Mouse (Mus musculus): ENCODE measurements around the gene A030005K14Rik.

Gene A030005K14Rik

DNA sequence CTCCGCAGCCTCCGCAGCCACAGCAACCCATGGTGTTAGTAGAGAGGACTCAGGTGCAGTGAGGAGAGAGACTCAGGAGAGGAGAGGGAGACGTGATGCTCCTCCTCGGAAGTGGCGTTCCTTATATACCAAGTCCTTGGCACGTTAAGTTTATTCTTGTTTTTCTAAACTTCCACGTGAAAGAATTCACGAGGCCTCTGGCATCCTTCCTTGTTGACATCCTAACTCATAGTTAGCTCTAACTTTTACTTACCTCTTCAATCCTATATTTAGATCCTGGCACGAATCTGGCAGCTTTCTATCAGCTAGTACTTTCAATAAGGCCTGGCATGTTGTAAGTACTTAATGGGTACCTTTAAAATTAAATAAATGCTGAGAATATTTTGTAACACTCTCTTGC lies at the start of gene A030005K14Rik:
TSS of gene A030005K14Rik (minus strand) at position 101 of the 400 bp plus-strand sequence.
- no peak for DNase-seq (ENCODE audit: low read depth in 2 of 2, low spot score in 2 of 2)

DNA sequence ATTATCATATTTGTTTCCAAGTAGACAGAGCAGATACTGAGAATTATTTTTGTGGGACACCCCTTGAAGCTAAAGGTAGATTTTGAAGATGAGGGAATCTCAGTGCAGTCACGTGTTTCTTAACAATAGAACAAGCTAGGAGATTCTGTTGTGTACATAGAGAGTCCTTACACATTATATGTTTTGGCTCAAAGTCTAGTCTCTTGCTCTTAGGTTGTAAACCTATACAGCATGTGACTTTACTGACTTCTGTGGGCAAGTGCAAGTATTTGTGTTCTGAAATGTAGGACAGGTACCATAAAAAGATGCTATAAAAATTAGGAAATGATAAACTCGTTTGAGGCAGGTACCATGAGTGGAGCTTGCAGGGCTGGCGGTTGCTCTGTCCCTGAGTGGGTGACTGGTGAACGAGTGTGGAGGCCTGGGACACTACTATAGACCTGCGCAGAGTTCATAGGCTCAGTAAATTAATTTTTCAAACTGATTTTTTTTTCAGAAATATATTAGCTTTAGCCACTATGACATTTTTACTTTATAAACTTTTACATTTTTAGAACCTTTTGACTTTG lies 48.3 kb upstream of the A030005K14Rik start:
- no peak for DNase-seq (ENCODE audit: low read depth in 2 of 2, low spot score in 2 of 2)

DNA sequence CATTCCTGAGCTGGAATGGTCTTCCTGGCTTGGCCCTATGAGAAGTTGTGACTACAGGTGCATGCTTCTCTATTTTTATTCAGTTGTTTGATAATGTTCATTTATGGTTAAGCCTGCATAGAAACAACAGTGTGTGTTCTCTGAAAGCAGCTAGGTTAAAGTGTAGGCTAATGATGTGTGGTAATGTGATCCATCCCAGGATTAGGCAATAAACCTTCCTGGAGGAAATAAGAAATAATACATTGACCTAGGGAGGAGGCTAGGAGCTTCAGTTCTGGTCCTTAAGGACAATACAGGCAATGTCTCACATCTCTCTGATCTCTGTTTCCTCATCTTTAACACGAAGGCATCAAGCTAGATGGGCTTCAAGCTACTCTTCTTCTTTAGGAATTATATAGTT lies 46.3 kb upstream of the A030005K14Rik start:
- no peak for DNase-seq (ENCODE audit: low read depth in 2 of 2, low spot score in 2 of 2)

DNA sequence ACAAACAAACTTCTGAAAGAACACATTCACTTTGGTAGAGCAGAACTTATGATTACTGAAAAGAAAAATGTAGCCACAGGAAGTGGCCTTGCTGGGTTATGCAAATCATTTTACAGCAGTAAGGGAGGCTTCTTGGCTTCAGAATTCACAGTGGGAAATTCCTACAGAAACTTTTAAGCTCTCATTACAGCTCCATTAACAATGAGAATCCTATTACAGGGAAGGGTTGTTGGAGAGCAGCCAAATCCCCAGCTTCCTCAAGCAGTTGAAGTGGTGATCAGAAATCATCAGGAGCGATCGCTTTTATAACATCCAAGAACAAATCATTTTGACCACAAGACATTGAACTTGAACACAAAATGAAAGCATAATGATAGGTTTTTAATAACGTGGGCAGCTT lies 42.7 kb upstream of the A030005K14Rik start:
- DNase-seq (ENCODE audit: low read depth in 2 of 2, low spot score in 2 of 2), result no peak

DNA sequence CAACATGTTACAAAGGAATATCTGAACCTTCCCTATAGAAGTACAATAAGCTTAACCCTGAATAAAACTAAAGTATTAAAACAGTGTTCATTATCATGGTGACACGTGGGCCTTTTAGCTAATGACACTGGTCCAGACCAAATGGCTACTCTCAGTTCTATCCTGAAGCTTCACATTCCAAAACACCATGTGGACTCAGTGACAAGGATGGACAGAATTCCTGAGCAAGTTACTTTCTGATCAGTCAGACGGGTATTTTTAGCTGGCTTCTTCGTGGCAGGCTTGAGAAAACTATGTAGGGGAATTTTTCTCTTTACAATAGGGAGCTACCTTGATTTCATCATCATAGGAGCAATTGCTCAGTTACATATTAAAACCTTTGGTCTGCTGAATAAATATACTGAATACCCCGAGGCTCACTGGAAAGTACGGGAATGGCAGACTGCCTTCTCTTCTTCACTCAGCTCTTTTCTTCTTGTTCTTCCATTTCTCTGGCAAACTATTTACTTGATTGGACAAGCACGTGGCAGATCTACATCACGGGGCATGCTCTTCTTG lies 40.5 kb upstream of the A030005K14Rik start:
- no peak for DNase-seq (ENCODE audit: low read depth in 2 of 2, low spot score in 2 of 2)

DNA sequence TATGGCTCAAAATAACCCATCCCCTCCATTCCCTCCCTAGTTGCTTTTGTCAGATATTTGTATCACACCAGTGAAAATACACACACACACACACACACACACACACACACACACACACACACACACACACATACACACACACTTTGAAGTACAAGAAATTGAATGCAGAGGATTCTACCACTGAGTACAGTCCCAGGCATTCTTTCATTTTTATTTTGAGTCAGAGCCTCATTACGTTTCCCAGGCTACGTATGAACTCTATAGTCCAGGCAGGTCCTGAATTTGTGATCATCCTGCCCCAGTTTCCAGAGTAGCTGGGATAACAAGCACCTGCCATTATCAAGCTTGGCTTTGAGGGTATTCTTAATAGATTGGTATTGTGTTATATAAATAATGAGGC lies 40.0 kb upstream of the A030005K14Rik start:
- DNase-seq (ENCODE audit: low read depth in 2 of 2, low spot score in 2 of 2), result no peak

DNA sequence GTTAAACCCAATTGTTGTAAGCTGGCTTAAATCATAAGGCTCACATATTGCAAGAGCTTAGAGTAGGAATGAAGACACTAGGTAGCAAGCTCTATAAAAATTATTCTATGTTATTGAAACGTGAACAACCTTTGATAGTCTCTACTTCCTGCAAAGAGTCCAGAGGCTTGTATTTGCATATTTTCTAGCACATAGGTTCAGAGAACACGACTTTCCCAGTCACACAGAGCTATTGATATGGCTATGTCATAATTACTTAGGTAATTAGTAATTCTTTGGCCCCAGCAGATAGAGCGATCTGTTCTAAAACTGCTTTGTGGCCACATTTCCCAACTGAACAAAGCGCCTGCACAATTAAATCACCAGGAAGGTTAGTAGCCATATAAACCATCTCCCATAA lies 37.8 kb upstream of the A030005K14Rik start:
- no peak for DNase-seq (ENCODE audit: low read depth in 2 of 2, low spot score in 2 of 2)

DNA sequence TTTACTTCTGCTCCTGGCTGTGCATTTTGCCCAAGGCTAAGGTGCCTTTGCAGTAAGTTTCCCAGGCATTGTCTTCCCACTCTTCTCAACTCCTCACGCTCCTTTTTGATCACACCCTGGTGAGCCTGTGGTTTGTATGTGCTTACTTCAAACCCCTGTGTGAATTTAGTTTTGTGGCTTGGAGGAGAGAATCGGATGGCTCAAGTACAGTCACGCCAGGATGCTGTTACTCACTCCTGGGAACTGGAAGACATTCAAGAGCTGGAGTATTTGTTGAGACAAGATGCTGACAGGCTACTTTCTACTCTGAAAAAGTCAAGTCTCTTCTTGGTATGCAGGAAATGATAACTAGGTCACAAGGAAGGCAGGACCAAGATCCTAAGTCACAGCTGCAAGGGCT lies 32.1 kb upstream of the A030005K14Rik start:
- no peak for DNase-seq (ENCODE audit: low read depth in 2 of 2, low spot score in 2 of 2)

DNA sequence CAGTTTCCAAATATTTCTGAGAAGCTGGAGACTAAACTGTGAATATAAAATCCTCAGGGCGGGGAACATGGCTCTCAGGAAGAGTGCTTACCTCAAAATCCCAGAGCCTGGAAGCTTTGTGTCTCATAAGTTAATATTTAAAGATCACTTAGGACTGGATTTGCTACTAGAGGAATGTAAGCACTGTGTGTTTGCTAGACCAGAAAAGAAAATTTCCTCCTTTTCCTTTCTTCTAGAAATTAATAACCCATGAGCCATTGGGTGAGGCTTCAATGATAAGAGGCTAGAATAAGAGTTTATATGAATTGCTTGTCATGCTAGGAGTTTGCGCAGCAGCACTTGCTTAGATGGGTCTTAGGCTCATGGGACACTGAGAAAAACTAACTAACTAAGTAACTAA lies 25.6 kb upstream of the A030005K14Rik start:
- DNase-seq (ENCODE audit: low read depth in 2 of 2, low spot score in 2 of 2), result no peak

DNA sequence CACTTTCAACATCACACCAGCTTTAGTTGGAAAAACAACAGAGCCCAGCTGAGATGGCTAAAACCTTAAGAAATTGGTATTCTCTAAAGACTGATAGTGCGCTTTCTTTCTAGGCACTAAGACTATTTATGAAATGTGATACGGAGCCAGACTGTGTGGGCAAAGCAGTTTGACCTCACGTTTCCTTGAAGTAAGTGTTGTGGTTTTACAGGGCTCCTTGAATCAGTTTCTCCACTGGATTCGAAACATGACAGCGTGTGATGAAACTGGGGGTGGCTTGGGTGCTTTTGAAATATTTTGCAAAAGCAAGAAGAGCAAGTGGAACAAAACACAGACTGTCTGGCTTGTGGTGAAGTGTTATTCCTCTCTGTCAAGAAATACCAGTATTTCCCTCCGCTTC lies 17.8 kb upstream of the A030005K14Rik start:
- DNase-seq (ENCODE audit: low read depth in 2 of 2, low spot score in 2 of 2), result no peak

DNA sequence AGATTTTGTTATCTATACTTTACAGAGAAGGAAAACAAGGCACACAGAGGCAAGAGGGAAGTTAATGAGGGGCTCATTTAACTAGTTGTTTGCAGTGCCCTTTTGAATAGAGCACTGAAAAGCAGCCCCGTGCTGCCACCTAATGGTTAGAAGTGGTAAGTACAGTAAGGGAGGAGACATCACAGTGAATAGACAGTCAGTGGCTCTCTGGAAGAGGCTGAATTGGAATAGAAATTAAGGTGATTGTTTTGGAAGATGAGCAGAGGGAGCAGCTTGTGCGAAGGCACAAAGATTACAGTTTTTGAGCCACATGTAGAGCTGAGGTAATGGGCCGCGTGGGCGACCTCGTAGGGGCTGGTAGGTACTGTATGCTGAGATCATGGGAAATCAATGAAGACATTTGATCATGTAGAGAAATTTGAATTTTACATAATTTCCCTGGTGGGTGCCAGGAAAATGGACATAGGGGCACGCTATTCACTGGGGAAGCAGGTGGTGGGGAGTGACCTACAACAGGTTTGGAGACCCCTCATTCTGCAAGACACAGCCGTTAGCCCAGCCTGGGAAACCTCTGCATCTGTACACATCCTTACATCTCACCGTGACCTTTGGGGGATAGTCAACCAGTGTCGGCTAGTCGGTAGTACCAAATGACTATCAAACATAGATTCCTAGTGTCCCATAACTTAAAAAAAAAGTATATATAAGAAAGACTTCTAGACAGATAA lies 17.2 kb upstream of the A030005K14Rik start:
- no peak for DNase-seq (ENCODE audit: low read depth in 2 of 2, low spot score in 2 of 2)

DNA sequence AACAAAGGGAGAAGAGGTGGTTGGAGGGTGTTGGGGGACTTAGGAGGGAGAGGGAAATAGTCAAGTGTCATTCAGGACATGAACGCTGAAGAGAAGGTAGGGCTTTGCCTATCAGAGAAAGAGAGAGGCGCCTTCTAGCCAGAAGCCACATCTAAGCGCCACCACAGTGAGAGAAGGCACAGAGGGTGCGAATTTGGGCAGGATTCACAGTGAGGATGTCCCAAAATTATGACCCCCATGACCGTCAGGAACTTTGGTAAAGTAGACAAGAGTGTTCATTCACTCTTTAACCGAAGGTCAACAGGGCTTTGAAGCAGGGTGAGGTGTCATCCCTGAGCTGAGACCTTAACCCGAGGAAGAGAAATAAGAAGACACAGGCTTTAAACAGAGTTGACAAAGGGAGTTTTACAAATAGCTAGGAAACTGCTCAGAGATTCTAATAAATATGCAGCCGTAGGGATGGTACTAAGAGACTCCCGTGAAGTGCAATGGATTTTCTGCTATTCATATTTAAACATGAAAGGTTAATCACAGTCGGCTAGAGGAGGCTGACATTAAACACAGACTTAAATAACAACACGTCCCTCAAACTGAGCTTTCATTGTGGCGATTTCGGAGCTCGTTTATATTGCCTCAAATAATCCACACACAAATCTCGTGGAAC lies 16.5 kb upstream of the A030005K14Rik start:
- no peak for DNase-seq (ENCODE audit: low read depth in 2 of 2, low spot score in 2 of 2)

DNA sequence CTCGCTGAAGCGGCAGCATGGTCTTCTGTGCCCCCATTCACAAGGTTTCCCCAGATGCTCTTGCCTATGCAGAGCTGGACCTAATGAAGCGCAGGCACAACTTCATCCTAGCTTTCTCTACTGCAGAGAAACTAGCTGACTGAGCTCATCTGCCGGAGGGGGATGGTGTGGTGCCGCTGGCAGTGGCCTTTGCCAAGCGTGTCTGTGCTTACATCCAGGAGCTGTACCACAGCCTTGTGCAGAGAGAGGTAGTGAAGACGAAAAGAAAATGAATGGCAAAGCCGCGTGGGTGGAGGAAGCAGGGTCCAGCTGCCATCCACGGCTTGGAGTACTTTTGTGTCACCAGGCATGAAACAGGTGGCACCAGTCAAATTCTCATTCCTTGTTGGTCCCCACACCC lies 8.0 kb upstream of the A030005K14Rik start:
- DNase-seq (ENCODE audit: low read depth in 2 of 2, low spot score in 2 of 2), result no peak

DNA sequence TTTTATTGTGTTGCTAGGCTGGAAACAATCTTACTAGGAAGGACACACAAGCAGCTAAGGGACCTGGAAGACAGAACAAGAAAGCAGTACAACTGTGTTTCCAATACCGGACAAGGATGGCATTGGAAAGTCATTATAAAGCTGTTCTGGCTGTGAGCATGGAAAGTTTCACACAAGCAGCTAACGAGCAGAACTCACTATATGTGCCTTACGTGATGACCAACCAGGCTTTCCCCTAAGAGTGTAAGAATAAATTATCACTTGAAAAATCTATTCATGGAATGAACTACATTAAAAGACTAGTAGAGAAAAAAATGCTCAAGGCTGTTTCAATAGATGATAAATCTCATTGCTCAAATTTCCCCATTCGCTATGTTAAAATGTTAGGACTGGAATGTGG lies 7.4 kb upstream of the A030005K14Rik start:
- DNase-seq (ENCODE audit: low read depth in 2 of 2, low spot score in 2 of 2), result no peak

DNA sequence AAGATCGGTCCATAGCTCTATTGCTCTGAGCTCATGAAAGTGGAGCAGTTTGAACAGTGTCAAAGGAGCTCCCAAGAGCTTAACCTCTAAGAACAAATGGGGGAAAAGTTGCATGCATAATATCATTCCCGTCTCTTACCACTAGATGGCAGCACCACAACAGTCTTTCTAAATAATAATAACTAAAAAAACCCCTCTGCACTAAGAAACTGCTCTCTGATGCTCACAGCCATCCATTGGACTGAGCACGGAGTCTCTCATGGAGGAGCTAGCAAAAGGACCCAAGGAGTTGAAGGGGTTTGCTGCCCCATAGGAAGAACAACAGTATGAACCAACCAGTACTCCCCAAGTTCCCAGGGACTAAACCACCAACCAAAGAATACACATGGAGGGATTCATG lies 5.7 kb upstream of the A030005K14Rik start:
- no peak for DNase-seq (ENCODE audit: low read depth in 2 of 2, low spot score in 2 of 2)

DNA sequence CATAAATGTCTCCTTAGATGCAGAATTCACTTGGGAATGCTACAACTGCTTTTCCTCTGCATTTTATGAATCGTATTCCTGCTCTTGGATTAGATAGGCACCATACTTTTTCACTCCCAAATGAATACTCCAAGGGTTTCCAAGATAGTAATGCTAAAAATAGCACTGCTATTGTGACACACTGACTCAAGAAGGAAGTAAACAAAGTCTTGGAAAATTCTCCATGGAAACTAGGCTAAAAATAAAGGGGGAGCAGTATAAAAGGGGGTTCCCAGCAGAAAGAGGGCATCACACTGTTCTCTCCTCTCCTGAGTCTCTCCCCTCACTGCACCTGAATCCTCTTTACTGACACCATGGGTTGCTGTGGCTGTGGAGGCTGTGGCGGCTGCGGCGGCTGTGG lies 1.5 kb upstream of the A030005K14Rik start, which contains the start of gene Krtap28-13:
TSS of gene Krtap28-13 (plus strand) at position 288 of the 400 bp plus-strand sequence.
- DNase-seq (ENCODE audit: low read depth in 2 of 2, low spot score in 2 of 2), result no peak

DNA sequence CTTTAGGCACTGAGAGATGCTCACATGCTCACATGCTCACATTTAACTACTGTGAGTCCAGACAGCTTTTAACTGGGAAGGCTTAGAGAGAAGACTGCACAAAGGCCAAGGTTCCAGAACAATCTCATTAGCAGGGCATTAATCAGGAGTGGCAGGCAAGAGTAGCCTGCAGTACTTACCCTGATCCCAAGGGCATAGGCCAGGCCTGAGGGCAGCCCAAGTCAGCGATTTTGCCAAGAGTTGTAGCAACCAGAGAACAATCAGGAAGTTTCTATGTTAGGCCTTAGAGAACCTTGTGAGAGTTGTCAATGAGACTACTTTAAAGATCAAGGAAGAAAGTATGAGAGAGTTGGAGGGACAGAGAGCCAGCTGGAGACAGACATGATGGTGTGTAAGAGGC lies 697 bp downstream of the A030005K14Rik start:
- DNase-seq (ENCODE audit: low read depth in 2 of 2, low spot score in 2 of 2), result no peak

DNA sequence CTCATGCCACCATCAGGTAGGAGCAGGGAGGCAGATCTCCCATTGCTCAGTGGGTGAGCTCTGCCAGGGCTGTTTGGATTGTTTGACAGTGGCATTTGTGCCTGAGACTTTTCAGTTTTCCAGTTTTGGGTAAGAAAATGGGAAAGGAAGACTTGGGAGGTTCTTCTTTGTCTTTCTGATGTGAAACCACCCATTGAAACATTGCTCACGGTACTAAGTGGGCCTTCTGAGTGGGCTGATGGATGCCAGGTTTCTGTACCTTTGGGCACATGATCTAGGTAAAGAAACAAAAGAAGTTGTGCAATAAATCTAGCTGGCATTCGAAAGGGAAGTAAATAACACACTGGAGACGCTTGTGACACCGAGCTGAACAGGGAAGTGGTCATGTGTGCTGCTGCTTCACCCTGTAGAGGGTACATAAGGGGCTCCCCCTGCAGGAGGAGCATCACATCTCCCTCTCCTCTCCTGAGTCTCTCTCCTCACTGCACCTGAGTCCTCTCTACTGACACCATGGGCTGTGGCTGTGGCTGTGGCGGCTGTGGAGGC lies 14.2 kb downstream of the A030005K14Rik start, which contains the start of gene Gm47969:
TSS of gene Gm47969 (plus strand) at position 51 of the 546 bp plus-strand sequence.
- no peak for DNase-seq (ENCODE audit: low read depth in 2 of 2, low spot score in 2 of 2)

DNA sequence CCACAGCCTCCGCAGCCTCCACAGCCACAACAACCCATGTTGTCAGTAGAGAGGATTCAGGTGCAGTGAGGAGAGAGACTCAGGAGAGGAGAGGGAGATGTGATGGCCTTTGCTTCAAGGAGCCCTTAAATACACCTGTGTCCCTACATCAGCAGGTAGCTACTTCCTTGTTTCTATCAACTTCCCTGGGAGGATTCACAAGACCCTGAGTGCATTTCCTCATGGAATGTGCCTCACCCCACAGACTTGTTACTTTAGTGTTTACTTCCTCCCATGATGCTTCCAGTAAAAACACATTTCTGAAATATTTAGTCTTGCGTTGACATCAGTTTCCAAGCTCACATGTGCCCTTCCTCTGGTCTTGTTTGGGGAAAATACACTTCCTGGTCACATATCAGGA lies 16.8 kb downstream of the A030005K14Rik start, which contains the start of gene Krtap28-10:
TSS of gene Krtap28-10 (minus strand) at position 101 of the 400 bp plus-strand sequence.
- no peak for DNase-seq (ENCODE audit: low read depth in 2 of 2, low spot score in 2 of 2)

DNA sequence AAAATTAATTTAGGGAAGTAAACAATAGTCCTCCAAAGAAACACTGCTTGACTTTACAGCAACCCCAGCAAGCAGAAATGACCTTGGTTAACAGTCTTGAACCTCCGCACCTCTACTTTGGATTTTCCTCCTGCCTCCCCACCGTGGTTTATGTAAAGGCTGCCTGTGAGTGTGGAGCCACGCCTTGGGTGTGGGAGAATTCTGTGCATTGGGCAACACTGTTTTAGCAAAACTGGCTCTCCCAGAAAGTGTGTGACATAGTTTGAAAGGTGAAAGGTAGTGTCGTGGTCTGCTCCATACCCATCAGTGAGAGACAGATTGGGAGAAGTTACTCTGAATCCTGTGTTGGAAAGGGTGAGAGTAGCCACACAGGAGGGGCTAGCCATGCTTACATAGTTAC lies 20.1 kb downstream of the A030005K14Rik start:
- DNase-seq (ENCODE audit: low read depth in 2 of 2, low spot score in 2 of 2), result no peak

DNA sequence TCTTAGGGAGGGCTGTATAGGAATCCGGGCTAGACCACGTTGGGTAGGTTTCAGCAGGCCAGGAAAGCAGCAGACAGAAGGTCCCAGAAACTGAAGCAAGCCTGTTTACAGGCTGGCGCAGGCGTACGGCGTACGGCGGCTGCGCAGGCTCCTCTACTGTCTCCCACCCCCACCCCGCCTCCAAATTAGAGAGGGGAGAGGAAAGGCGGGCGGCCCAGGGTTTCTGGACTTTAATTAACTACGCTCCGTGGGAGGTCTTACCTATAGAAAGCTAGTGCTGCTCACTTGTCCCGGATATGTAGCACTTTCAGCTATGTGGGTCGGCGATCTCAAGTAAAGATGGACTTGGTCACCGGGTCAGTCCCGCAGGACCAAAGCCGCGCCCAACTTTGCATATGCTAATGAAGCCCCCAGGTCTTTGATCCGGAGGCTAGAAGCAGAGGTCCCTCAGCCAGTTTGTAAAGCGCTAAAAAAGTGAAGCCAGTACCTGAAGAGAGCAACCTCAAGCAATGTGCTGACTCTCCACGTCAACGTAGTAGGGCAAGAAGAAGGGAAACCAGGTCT lies 21.0 kb downstream of the A030005K14Rik start, which contains the start of gene Slc19a3:
TSS of gene Slc19a3 (minus strand) at position 340 of the 564 bp plus-strand sequence.
- no peak for DNase-seq (ENCODE audit: low read depth in 2 of 2, low spot score in 2 of 2)
